12 mouse cellular contexts compared by ENCODE assay signal in genomic region chr17:40806550-40806949, GRCm38 (mm10). TPM values are rescaled to one million over a fixed set of nuclear protein-coding genes. Genes with fewer than 3 reads are reported as not detected.
DNase-seq lines count a peak whose midpoint lies in the region; ATAC-seq and TF ChIP-seq lines count a peak whose summit lies in the region.
"Had no signal": no experiment of that assay in that cellular context is flagged by ENCODE, and none has a peak within 500 bp of the region (broad histone marks: within the 10 kb centered on the region; RNA-seq: fewer than 3 reads in every experiment).

No protein-coding gene starts in this region.

- TF ChIP-seq CTCF in liver, adult 2 months (IDR thresholded peaks at IDR 0.05; ENCODE audit: low read depth, low read length), result no peak
- no peak for TF ChIP-seq CTCF in midbrain, postnatal 0 days (IDR thresholded peaks at IDR 0.05)

- 3% methylated on average over 3 of the region's 3 CpGs for WGBS in liver, adult 2 months
- WGBS in hindbrain, embryonic 12.5 days, result 80% methylated on average over 3 of the region's 3 CpGs
- 62% methylated on average over 3 of the region's 3 CpGs for WGBS in midbrain, postnatal 0 days

- TF ChIP-seq POLR2A in liver, adult 2 months (IDR thresholded peaks at IDR 0.05; ENCODE audit: extremely low read depth, insufficient read depth, low read length), result no peak

- H3K9me3 ChIP-seq in hindbrain, embryonic 12.5 days (replicated peaks), result no peaks in the 10 kb centered on the region
- no peaks in the 10 kb centered on the region for H3K9me3 ChIP-seq in midbrain, postnatal 0 days (ENCODE audit: low read length)
- H3K9me3 ChIP-seq: hindbrain, embryonic 10.5 days; midbrain, embryonic 15.5 days had no signal

- H3K27me3 ChIP-seq in liver, adult 2 months (ENCODE audit: control insufficient read depth, insufficient read depth, low read length), result no peaks in the 10 kb centered on the region
- H3K27me3 ChIP-seq in hindbrain, embryonic 12.5 days, result no peaks in the 10 kb centered on the region
- no peaks in the 10 kb centered on the region for H3K27me3 ChIP-seq in midbrain, postnatal 0 days (ENCODE audit: insufficient read depth, low read length)
- H3K27me3 ChIP-seq: midbrain, embryonic 15.5 days had no signal

- H3K9ac ChIP-seq in liver, adult 2 months (ENCODE audit: low read depth, low read length), result no peak overlapping the region
- no peak overlapping the region for H3K9ac ChIP-seq in hindbrain, embryonic 12.5 days
- H3K9ac ChIP-seq in midbrain, postnatal 0 days (replicated peaks; ENCODE audit: low read length, poor library complexity, severe bottlenecking), result no peak overlapping the region
- H3K9ac ChIP-seq: midbrain, embryonic 15.5 days had no signal

- no peak overlapping the region for H3K4me3 ChIP-seq in liver, adult 2 months (ENCODE audit: insufficient read depth, low read depth, low read length)
- no peak overlapping the region for H3K4me3 ChIP-seq in hindbrain, embryonic 12.5 days
- no peak overlapping the region for H3K4me3 ChIP-seq in midbrain, postnatal 0 days (ENCODE audit: low read depth, low read length)
- H3K4me3 ChIP-seq: hindbrain, embryonic 10.5 days; midbrain, embryonic 15.5 days had no signal

- DNase-seq in 3T3-L1 (ENCODE audit: low read depth, low spot score) (peak; percentile 60), adipocyte (ENCODE audit: low spot score) (peak; percentile 26)
- peak; percentile 96 for DNase-seq in liver, adult 2 months (ENCODE audit: extremely low read depth, low read depth, low spot score)
- DNase-seq in lung, postnatal 4 days, result peak; percentile 22 to 41
- no peak for DNase-seq in midbrain, postnatal 0 days (ENCODE audit: low spot score)
- DNase-seq in frontal cortex, adult 2 months (ENCODE audit: extremely low spot score in 1 of 2, low spot score in 1 of 2), result no peak
- DNase-seq in urinary bladder, postnatal 10 days (ENCODE audit: low spot score), result no peak

- H3K79me2 ChIP-seq in liver, adult 2 months (ENCODE audit: control insufficient read depth, insufficient read depth, low read length), result no peaks in the 10 kb centered on the region

- no peaks in the 10 kb centered on the region for H3K4me1 ChIP-seq in liver, adult 2 months (ENCODE audit: control insufficient read depth, insufficient read depth, low read length)
- H3K4me1 ChIP-seq in hindbrain, embryonic 12.5 days, result no peaks in the 10 kb centered on the region
- H3K4me1 ChIP-seq in midbrain, postnatal 0 days (ENCODE audit: insufficient read depth, low read length), result no peaks in the 10 kb centered on the region
- H3K4me1 ChIP-seq: hindbrain, embryonic 10.5 days; midbrain, embryonic 15.5 days had no signal

- no peak for ATAC-seq in hindbrain, embryonic 12.5 days (ENCODE audit: low FRiP score)
- ATAC-seq in midbrain, postnatal 0 days (ENCODE audit: low FRiP score), result no peak
- ATAC-seq: midbrain, embryonic 15.5 days had no signal

- peak overlapping the region; percentile 22; the same call in 1 of the 2 replicates for H3K27ac ChIP-seq in liver, adult 2 months (replicated peaks; ENCODE audit: insufficient read depth, low read depth, low read length)
- no peak overlapping the region for H3K27ac ChIP-seq in hindbrain, embryonic 12.5 days
- H3K27ac ChIP-seq in midbrain, postnatal 0 days (ENCODE audit: low read depth, low read length), result no peak overlapping the region
- H3K27ac ChIP-seq: hindbrain, embryonic 10.5 days; midbrain, embryonic 15.5 days had no signal

- H3K36me3 ChIP-seq in liver, adult 2 months (ENCODE audit: control insufficient read depth, insufficient read depth, low read length), result no peaks in the 10 kb centered on the region
- H3K36me3 ChIP-seq in hindbrain, embryonic 12.5 days, result no peaks in the 10 kb centered on the region
- H3K36me3 ChIP-seq in midbrain, postnatal 0 days (ENCODE audit: insufficient read depth, low read length), result no peaks in the 10 kb centered on the region
- H3K36me3 ChIP-seq: hindbrain, embryonic 10.5 days; midbrain, embryonic 15.5 days had no signal

- no peak overlapping the region for H3K4me2 ChIP-seq in hindbrain, embryonic 12.5 days (replicated peaks)
- H3K4me2 ChIP-seq in midbrain, postnatal 0 days (ENCODE audit: low read depth, low read length, poor library complexity, severe bottlenecking), result no peak overlapping the region
- H3K4me2 ChIP-seq: midbrain, embryonic 15.5 days had no signal

RNA-seq across cellular contexts. Expression of gene Crisp2, which starts 0.3 kb away (rescaled TPM):
- total RNA-seq in liver, adult 2 months (2014; rRNA removed), result 0.20 and 0.74 TPM in 2 replicates
- polyA plus RNA-seq in liver, adult 2 months (2012; rRNA removed), result 0.21 TPM in 1 of 2 replicates, not detected in the other
- not detected in 2 replicates for polyA plus RNA-seq in hindbrain, embryonic 12.5 days (2016; fragmentation: Nextera tagmentation; extraction: Ambion mirVana)
- total RNA-seq in midbrain, postnatal 0 days (2014; rRNA removed), result not detected in 2 replicates
- polyA plus RNA-seq in midbrain, postnatal 0 days (2015; fragmentation: Nextera tagmentation; extraction: Ambion mirVana), result not detected in 2 replicates
- polyA plus RNA-seq in frontal cortex, adult 2 months (2012; rRNA removed), result 0.08 TPM in 1 of 2 replicates, not detected in the other
- total RNA-seq: ES-E14; layer of hippocampus, postnatal 25 days had no signal
- polyA plus RNA-seq: hindbrain, embryonic 10.5 days; midbrain, embryonic 15.5 days had no signal

RNA-seq across cellular contexts. Expression of gene Rhag, which starts 4.4 kb away (rescaled TPM):
- not detected in 2 replicates for total RNA-seq in liver, adult 2 months (2014; rRNA removed)
- polyA plus RNA-seq in liver, adult 2 months (2012; rRNA removed), result not detected in 2 replicates
- 3.3 and 3.7 TPM in 2 replicates for polyA plus RNA-seq in hindbrain, embryonic 12.5 days (2016; fragmentation: Nextera tagmentation; extraction: Ambion mirVana)
- not detected in 2 replicates for total RNA-seq in midbrain, postnatal 0 days (2014; rRNA removed)
- not detected in 2 replicates for polyA plus RNA-seq in midbrain, postnatal 0 days (2015; fragmentation: Nextera tagmentation; extraction: Ambion mirVana)
- not detected in 2 replicates for polyA plus RNA-seq in frontal cortex, adult 2 months (2012; rRNA removed)
- total RNA-seq: ES-E14; layer of hippocampus, postnatal 25 days had no signal

Comparison
In these comparisons a context has a peak if more than half of its experiments do, and no peak if none do; other contexts are left out.
1. DNase-seq: peak in 3T3-L1 (single experiment), adipocyte (single experiment), liver, adult 2 months (single experiment) and lung, postnatal 4 days (2 of 2); none in midbrain, postnatal 0 days (single experiment), frontal cortex, adult 2 months (0 of 2) and urinary bladder, postnatal 10 days (single experiment).